Mouse (Mus musculus): ENCODE data around the gene Glt1d1. TPM values are rescaled to one million over a fixed set of nuclear protein-coding genes. Genes with fewer than 3 reads are reported as not detected.

Glt1d1 gene
- total RNA-seq, 1 experiment: 12.3 TPM

GRCm38 (mm10) chr5:127639067-127639605, 7.1 kb downstream of the Glt1d1 start:
- H3K9me3 ChIP-seq (ENCODE audit: control insufficient read depth, insufficient read depth, low read depth, low read length): no peaks in the 10 kb centered on the region
- no peak for DNase-seq (ENCODE audit: low read depth, low spot score)
- no peak for TF ChIP-seq ZC3H11A (IDR thresholded peaks at IDR 0.05; ENCODE audit: borderline replicate concordance, low read depth, low read length)
- no peak for TF ChIP-seq HCFC1 (IDR thresholded peaks at IDR 0.05; ENCODE audit: borderline replicate concordance, insufficient read depth, low read length)
- TF ChIP-seq CHD2 (IDR thresholded peaks at IDR 0.05; ENCODE audit: low read depth, low read length): peak; percentile 53; the same call in 1 of the 2 replicates
- TF ChIP-seq ZNF384 (IDR thresholded peaks at IDR 0.05; ENCODE audit: low read depth, low read length): no peak
- TF ChIP-seq MAFK (IDR thresholded peaks at IDR 0.05; ENCODE audit: insufficient read depth, low read depth, low read length): no peak
- H3K4me1 ChIP-seq (ENCODE audit: control insufficient read depth in 2 of 2, insufficient read depth in 2 of 2, low read length in 2 of 2, poor library complexity in 1 of 2): peaks cover 3 to 27% of the 10 kb centered on the region in 2 experiments
- peak overlapping the region; percentile 74 for H3K27ac ChIP-seq (ENCODE audit: insufficient read depth, low read depth, low read length, poor library complexity, severe bottlenecking)
- in situ Hi-C loops (cut with MboI; ENCODE audit: low sequenced_read_pairs in 2 of 2, unreplicated experiment in 2 of 2): no loop called here
- H3K9ac ChIP-seq (ENCODE audit: insufficient read depth, low read depth, low read length, poor library complexity, severe bottlenecking): peak overlapping the region; percentile 48
- H3K36me3 ChIP-seq (ENCODE audit: control insufficient read depth, insufficient read depth, low read length, poor library complexity, severe bottlenecking): peaks cover 8% of the 10 kb centered on the region
- peak overlapping the region; percentile 48 to 57 for H3K4me3 ChIP-seq (ENCODE audit: insufficient read depth in 1 of 2, low read depth in 1 of 2, low read length in 2 of 2, poor library complexity in 1 of 2, severe bottlenecking in 1 of 2)

GRCm38 (mm10) chr5:127639635-127640034, 7.6 kb downstream of the Glt1d1 start:
- peak; percentile 65 for DNase-seq (ENCODE audit: low read depth, low spot score)
- Histone ChIP-seq H3K9me3 (ENCODE audit: control insufficient read depth, insufficient read depth, low read depth, low read length) (no peaks in the 10 kb centered on the region), H3K27ac (ENCODE audit: insufficient read depth, low read depth, low read length, poor library complexity, severe bottlenecking) (peak overlapping the region; percentile 74), H3K4me3 (ENCODE audit: insufficient read depth in 1 of 2, low read depth in 1 of 2, low read length in 2 of 2, poor library complexity in 1 of 2, severe bottlenecking in 1 of 2) (peak overlapping the region; percentile 48 to 57), H3K9ac (ENCODE audit: insufficient read depth, low read depth, low read length, poor library complexity, severe bottlenecking) (peak overlapping the region; percentile 44; the same call in 1 of the 2 replicates), H3K36me3 (ENCODE audit: control insufficient read depth, insufficient read depth, low read length, poor library complexity, severe bottlenecking) (peaks cover 10% of the 10 kb centered on the region), H3K4me1 (ENCODE audit: control insufficient read depth in 2 of 2, insufficient read depth in 2 of 2, low read length in 2 of 2, poor library complexity in 1 of 2) (peaks cover 3 to 27% of the 10 kb centered on the region in 2 experiments)
- in situ Hi-C loops (cut with MboI; ENCODE audit: low sequenced_read_pairs in 2 of 2, unreplicated experiment in 2 of 2): no loop called here
- TF ChIP-seq HCFC1 (IDR thresholded peaks at IDR 0.05; ENCODE audit: borderline replicate concordance, insufficient read depth, low read length): no peak
- no peak for TF ChIP-seq CHD2 (IDR thresholded peaks at IDR 0.05; ENCODE audit: low read depth, low read length)
- no peak for TF ChIP-seq ZNF384 (IDR thresholded peaks at IDR 0.05; ENCODE audit: low read depth, low read length)
- TF ChIP-seq MAFK (IDR thresholded peaks at IDR 0.05; ENCODE audit: insufficient read depth, low read depth, low read length): no peak
- TF ChIP-seq ZC3H11A (IDR thresholded peaks at IDR 0.05; ENCODE audit: borderline replicate concordance, low read depth, low read length): no peak

GRCm38 (mm10) chr5:127640359-127640758, 8.3 kb downstream of the Glt1d1 start:
- in situ Hi-C loops (cut with MboI; ENCODE audit: low sequenced_read_pairs in 2 of 2, unreplicated experiment in 2 of 2): no loop called here

GRCm38 (mm10) chr5:127641185-127641958, 9.3 kb downstream of the Glt1d1 start:
- Histone ChIP-seq H3K9me3 (ENCODE audit: control insufficient read depth, insufficient read depth, low read depth, low read length) (no peaks in the 10 kb centered on the region), H3K9ac (ENCODE audit: insufficient read depth, low read depth, low read length, poor library complexity, severe bottlenecking) (no peak overlapping the region), H3K4me3 (ENCODE audit: insufficient read depth in 1 of 2, low read depth in 1 of 2, low read length in 2 of 2, poor library complexity in 1 of 2, severe bottlenecking in 1 of 2) (no peak overlapping the region), H3K4me1 (ENCODE audit: control insufficient read depth in 2 of 2, insufficient read depth in 2 of 2, low read length in 2 of 2, poor library complexity in 1 of 2) (peaks cover 3 to 21% of the 10 kb centered on the region in 2 experiments), H3K27ac (ENCODE audit: insufficient read depth, low read depth, low read length, poor library complexity, severe bottlenecking) (no peak overlapping the region), H3K36me3 (ENCODE audit: control insufficient read depth, insufficient read depth, low read length, poor library complexity, severe bottlenecking) (peaks cover 17% of the 10 kb centered on the region)
- in situ Hi-C loops (cut with MboI; ENCODE audit: low sequenced_read_pairs in 2 of 2, unreplicated experiment in 2 of 2): no loop called here
- no peak for DNase-seq (ENCODE audit: low read depth, low spot score)
- TF ChIP-seq ZNF384 (IDR thresholded peaks at IDR 0.05; ENCODE audit: low read depth, low read length) (no peak), CHD2 (IDR thresholded peaks at IDR 0.05; ENCODE audit: low read depth, low read length) (no peak), HCFC1 (IDR thresholded peaks at IDR 0.05; ENCODE audit: borderline replicate concordance, insufficient read depth, low read length) (no peak), MAFK (IDR thresholded peaks at IDR 0.05; ENCODE audit: insufficient read depth, low read depth, low read length) (no peak)

More at GRCm38 (mm10) chr5:127640359-127640758, 8.3 kb downstream of the Glt1d1 start:
- Histone ChIP-seq H3K27ac (ENCODE audit: insufficient read depth, low read depth, low read length, poor library complexity, severe bottlenecking) (peak overlapping the region; percentile 74; the same call in 1 of the 2 replicates), H3K9ac (ENCODE audit: insufficient read depth, low read depth, low read length, poor library complexity, severe bottlenecking) (no peak overlapping the region), H3K4me1 (ENCODE audit: control insufficient read depth in 2 of 2, insufficient read depth in 2 of 2, low read length in 2 of 2, poor library complexity in 1 of 2) (peaks cover 3 to 25% of the 10 kb centered on the region in 2 experiments), H3K36me3 (ENCODE audit: control insufficient read depth, insufficient read depth, low read length, poor library complexity, severe bottlenecking) (peaks cover 14% of the 10 kb centered on the region), H3K9me3 (ENCODE audit: control insufficient read depth, insufficient read depth, low read depth, low read length) (no peaks in the 10 kb centered on the region), H3K4me3 (ENCODE audit: insufficient read depth in 1 of 2, low read depth in 1 of 2, low read length in 2 of 2, poor library complexity in 1 of 2, severe bottlenecking in 1 of 2) (peak overlapping the region in 1 of 2 experiments; percentile 57; a peak in 1 of 4 replicates)
- no peak for DNase-seq (ENCODE audit: low read depth, low spot score)
- TF ChIP-seq CHD2 (IDR thresholded peaks at IDR 0.05; ENCODE audit: low read depth, low read length) (no peak), HCFC1 (IDR thresholded peaks at IDR 0.05; ENCODE audit: borderline replicate concordance, insufficient read depth, low read length) (no peak), ZC3H11A (IDR thresholded peaks at IDR 0.05; ENCODE audit: borderline replicate concordance, low read depth, low read length) (no peak), ZNF384 (IDR thresholded peaks at IDR 0.05; ENCODE audit: low read depth, low read length) (no peak), MAFK (IDR thresholded peaks at IDR 0.05; ENCODE audit: insufficient read depth, low read depth, low read length) (no peak)
